Mouse (Mus musculus) gonadal fat pad, adult 2 months (tissue): Measurements from ENCODE around the gene 1700023F06Rik. TPM values are rescaled to one million over a fixed set of nuclear protein-coding genes. Genes with fewer than 3 reads are reported as not detected.

Source experiments
- DNase-seq: peaks from one replicate; pipeline ENCODE4 v3.0.0-alpha.2; 2012; ENCODE audit warnings: low read depth
- polyA plus RNA-seq: library from polyadenylated mRNA; depleted of rRNA; stranded (reverse); fragments of >200 nt; gene quantifications from 2 replicates; pipeline ENCODE4 v1.2.3, GENCODE M21; 2012; rRNA removed

Gene 1700023F06Rik
- 0.35 and 0.53 TPM in 2 replicates for polyA plus RNA-seq

DNA sequence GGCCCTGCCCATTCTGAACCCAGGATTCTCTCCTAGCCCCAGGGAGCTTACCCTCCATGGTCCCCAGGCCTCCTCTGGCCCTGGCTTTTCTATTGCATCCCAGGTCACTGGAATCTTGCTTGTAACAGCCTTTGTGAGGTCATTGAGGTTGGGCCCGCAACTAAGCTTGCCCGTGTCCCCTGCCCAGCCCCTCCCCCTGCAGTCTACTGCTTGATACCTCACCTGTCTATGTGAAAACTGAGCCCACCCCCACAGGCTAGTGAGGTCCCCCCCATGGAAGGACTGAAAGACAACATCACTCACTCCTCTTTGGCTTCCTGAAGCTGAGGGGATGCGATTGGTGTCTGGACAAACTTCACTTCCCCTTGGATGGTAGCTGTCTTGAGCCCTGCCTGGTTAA, at the start of gene 1700023F06Rik:
Gene 1700023F06Rik, minus strand, starts transcription at position 101 of the 400 bp plus-strand sequence.
- DNase-seq = no peak

DNA sequence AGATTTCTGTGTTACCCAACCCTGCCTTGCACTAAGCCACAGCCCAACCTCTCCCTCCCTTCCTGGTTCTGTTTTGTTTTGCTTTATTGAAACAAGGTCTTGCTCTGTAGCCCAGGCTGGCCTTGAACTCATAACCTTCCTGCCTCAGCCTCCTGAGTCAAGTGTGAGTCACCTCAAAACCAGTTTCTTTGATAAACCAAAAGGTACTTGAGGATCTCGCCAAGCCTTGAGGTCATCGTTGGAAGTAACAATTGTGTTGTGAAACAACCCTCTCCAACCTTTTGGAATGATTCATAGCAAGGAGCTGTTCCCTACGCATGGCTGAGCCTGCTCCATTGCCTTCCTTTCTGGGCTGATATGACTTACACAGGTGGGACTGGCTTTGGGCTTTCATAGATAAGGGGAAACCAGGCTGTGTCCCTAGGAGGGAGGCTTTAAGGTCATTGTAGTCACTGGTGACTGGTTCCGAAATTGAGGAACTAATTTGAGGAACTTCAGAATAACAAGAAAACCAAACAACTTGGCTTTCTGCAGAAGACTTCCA, 49.7 kb upstream of the 1700023F06Rik start:
- peak; percentile 79 for DNase-seq

DNA sequence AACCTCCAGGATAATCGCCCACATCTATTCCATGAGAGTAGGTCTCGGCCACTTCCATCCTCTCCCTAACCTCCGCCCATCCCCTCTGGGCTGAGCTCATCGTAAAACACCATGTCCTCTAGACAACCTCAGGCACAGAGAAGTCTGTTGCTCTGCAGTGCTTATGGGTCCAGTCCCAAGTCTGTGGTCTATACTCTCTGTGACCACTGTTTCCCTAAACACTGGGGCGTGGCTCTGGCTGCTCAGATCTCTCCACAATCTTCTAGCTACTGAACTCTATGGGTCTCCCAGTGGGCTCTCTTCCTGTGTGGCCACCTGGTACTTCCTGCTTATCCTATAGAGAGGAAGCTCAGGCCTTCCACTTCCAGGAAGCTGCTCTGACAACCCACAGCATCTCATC, 45.2 kb upstream of the 1700023F06Rik start:
- DNase-seq = no peak

- DNase-seq = no peak
Measured at GRCm38 (mm10) chr11:103252380-103252779, 44.0 kb upstream of the 1700023F06Rik start.

DNA sequence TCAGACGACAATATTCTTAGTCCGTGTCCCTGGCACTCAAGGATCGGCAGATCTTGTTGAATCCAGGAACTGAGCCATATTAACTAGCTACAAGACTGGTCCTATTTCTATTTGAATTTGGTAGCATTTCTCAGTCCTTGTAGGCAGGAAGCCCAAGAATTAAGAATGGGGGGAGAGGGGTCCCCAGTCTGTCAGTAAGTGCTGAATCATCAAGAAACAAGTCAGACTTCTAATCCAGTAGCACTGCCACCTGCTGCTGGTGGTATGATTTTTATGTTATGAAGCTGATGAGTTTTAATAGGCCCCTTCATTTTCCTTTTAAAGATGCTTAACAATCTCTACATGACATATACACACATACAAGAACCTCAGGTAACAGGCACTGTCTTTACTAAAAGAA, 42.0 kb upstream of the 1700023F06Rik start:
- DNase-seq = no peak

- DNase-seq = no peak
Measured at GRCm38 (mm10) chr11:103249509-103249908, 41.2 kb upstream of the 1700023F06Rik start.

DNA sequence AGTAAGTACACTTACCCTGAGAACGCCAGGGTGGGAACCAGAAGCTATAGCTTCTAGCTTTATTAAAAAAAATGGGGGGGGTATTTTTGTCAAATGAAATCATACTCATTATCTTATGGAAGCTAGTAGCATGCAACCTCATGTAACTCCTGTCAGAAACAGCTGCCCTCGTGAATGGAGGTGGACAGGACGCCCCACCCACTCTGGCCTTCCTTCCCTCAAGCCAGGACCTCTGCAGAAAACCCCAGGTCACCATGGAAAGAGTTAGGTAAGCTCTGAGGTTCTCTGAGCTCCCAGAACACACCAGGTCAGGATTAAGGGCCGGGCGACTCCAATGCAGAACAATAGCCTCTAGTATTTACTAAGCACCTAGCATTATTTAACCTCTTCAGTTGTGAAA, 40.5 kb upstream of the 1700023F06Rik start:
- DNase-seq = no peak

- no peak for DNase-seq
Measured at GRCm38 (mm10) chr11:103247504-103248177, 39.3 kb upstream of the 1700023F06Rik start.

GRCm38 (mm10) chr11:103246731-103247290, 38.5 kb upstream of the 1700023F06Rik start:
- DNase-seq = no peak

- DNase-seq = no peak
Measured at GRCm38 (mm10) chr11:103246081-103246730, 37.8 kb upstream of the 1700023F06Rik start.

DNA sequence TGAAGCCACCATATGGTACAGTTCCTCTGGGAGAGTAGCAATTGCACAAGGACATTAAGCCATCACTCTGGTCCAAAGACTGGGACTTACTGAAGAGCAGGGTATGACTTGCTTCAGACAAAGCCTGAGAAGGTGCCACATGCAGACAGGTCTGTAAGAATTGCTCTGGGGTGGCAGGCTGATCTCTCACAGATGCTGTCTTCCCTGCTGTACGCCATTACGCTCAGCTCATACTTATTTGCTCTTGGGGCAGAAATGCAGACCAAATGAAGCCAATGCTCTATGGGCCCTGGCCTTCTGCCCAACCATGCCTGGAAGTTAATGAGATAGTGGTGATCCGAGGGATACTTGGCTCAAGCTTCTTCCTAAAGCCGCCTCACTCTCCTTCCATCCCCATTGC, 36.5 kb upstream of the 1700023F06Rik start:
- DNase-seq = no peak

DNA sequence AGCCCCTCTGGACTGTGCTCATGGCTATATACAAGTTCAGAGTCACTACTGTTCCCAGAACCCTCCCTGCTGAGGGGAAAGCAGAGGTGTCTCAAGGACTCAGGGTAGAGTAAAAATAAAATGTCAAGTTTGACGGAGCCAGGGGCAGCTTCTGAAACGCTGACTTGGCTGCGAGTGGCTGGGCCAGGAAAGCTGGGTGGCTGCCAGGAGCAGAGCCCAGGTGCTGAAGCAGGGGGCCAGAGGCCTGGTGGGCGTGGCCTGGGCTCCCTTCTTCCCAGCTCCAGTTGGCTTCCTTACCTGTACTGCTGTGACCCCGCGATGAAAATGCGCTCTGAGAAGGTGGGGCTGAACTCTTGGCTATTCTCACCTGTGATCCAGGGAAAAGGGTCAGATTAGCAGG, 32.4 kb upstream of the 1700023F06Rik start:
- no peak for DNase-seq

- DNase-seq = no peak
Measured at GRCm38 (mm10) chr11:103237757-103238156, 29.4 kb upstream of the 1700023F06Rik start.

DNA sequence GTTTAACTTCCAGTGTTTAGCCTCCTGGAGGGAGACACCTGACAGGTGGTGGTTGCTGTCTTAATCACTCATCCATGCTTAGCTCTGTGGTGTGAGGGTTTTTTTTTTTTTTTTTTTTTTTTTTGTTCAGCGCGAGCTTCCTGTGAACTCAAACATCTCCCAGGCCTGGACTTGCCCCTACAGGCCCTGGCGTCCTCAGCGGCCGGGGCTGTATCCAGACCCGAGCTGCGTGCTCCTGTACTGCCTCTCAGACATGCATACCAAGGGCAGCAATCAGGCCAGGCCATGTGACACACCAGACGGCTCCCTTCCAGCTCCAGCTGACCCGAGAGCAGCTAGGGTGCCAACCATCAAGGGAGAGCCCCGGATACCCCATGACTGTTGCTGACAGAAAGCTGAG, 28.5 kb upstream of the 1700023F06Rik start:
- no peak for DNase-seq

GRCm38 (mm10) chr11:103236431-103236830, 28.1 kb upstream of the 1700023F06Rik start:
- no peak for DNase-seq

GRCm38 (mm10) chr11:103235702-103236101, 27.3 kb upstream of the 1700023F06Rik start:
- no peak for DNase-seq

DNA sequence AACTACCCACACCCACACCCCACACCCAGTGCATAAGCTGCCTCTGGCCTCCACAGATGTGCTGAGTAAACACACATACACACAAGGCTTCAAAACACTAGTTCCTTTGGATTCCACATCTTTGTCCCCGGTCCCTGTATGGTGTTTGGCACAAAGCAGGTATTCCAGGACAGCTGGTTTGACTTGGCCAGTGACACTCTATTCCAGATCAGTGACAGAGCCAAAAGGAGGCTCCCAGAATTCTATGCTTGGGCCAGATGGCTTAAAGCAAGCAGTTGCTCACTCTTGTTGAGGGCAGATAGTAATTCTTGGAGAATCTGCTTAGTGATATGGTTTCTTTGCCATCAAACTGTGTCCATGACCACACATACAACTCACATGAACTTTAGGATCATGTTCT, 26.1 kb upstream of the 1700023F06Rik start:
- DNase-seq = no peak

- no peak for DNase-seq
Measured at GRCm38 (mm10) chr11:103232966-103233365, 24.6 kb upstream of the 1700023F06Rik start.

DNA sequence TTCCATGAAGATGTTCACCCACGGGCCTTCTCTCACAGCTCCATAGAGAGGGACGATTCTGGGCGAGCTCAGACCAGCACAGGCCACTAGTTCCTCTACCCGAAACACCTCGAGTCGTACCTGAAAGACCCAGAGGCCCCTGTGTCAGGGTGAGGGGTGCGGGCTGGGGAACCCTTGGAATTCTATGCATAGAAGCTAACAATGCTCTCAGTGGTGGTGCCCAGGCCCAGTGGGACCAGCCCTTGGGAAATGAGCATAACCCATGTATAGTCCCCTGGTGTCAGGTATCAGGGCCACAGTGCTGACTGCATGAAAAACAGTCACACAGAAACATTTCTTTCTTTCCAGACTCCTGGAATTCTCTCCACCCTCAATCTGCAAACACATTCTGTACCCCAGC, 23.0 kb upstream of the 1700023F06Rik start:
- no peak for DNase-seq

DNA sequence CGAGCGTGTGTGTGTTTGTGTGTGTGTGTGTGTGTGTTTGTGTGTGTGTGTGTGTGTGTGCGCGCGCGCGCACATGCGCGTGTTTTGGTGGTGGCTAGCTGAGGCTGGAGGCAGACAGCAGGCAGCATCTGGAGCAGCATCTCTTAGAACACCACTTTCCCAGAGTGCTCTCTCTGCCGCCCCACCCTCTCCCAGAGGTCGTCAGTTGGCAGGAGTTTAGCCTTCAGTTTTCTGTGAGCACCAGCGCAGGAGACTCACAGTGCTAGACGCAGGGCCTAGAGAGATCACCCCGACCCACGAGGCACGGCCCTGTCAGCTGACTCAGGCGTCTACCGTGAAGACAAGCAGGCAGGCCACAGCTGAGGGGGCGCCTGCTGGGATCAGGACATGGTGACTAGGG, 22.3 kb upstream of the 1700023F06Rik start:
- DNase-seq = no peak

DNA sequence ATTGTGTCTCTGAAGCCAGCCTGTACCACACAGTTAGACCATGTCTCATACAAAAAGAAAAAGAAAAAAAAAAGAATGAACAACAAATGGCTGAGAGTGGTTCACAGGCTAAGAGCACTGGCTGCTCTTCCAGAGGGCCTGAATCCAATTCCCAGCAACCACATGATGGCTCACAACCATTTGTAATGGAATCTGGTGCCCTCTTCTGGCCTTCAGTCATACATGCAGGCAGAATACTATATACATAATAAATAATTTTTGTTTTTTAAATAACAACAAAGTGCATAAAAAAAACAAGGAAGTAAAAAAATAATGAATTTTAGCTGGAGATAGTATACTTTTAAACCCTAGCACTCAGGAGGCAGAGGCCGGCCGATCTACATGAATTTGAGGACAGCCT, 21.2 kb upstream of the 1700023F06Rik start:
- DNase-seq = no peak

DNA sequence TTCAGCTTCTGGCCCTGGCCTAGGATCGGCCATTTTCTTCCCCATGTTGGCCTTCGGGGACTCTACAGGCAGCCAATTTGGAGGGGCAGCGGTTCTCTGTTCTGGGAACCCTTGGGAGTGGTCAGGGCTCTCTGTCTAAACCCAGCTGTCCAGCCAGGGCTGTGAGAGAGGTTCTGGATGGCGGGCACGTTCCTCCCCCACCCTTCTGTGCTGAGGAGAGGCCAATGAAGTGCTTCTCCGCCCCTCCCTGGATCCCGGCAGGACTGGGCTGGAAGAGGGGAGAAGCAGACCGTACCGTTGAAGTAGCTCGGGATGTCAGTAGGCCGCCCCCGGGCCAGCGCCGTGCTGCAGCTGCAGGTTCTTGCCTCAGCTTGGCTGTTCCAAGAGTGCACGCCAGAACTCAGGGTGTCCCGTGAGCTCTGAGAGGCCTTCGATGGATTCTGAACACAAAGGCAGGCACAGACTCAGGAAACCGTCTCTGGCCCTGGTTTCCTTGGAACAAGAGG, 15.6 kb upstream of the 1700023F06Rik start:
- DNase-seq = no peak

DNA sequence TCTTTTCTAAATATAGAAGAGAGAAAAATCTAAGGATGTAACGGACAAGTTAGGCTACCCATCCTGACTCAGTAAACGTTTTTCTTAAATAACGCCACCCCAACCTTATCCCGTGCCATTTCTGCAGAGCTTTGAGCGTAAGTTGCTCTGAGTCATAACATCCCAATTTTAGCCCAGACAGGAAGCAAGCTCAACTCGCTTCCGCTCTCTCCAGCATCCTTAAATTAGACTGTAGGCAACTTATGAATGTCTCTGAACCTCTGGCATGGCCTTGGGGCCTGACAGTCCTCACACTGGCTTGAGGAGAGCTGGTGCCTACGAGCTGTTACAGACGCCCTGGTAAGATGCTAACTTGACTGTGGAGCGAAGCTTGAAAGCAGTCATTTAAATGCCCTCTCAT, 15.1 kb upstream of the 1700023F06Rik start:
- DNase-seq = no peak
